Mouse (Mus musculus) brain, embryonic 14.5 days (tissue): ENCODE measurements at regions not wholly inside any gene's neighbourhood (a gene's known extent, or its start where the extent isn't known, plus 50 kb on each side); places are given as distances from the start of the nearest gene placed in this dataset.

Source experiments
- DNase-seq: peaks from one replicate; pipeline ENCODE4 v3.0.0-alpha.2; 2011; ENCODE audit warnings: low read depth
- CTCF ChIP-seq: fragments of 200-500 bp; IDR thresholded peaks from 2 replicates; pipeline ENCODE4 v1.5.1; 2012; ENCODE audit warnings: inconsistent platforms, mild to moderate bottlenecking, moderate library complexity, borderline replicate concordance; ENCODE audit not compliant: insufficient read depth, insufficient read length; ENCODE audit errors: extremely low read depth
- POLR2A ChIP-seq: fragments of 200-500 bp; IDR thresholded peaks from 2 replicates; pipeline ENCODE4 v1.6.1; 2012; ENCODE audit warnings: mild to moderate bottlenecking, inconsistent platforms, borderline replicate concordance; ENCODE audit not compliant: poor library complexity, insufficient read depth, insufficient read length, severe bottlenecking; ENCODE audit errors: extremely low read depth

DNA sequence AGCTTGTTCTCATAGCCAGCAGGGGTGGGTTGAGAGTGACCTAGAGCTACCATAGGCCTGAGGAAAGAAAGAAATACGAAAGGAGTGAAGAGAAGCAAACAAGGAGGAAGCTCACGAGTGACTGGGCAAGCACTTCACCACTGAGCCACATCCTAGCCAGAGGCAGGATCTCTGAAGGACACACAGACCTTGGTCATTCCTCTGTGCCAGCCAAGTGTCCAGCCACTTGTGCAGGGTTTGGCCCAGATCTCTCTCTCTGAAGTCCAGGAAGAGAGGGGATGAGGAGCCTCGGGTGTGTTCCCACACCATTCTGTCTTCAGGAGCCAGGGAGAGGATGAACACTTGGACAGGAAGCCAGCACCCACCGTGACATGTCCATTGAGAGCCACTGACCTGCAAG lies 271.7 kb upstream of the Prox1 start:
- no peak for TF ChIP-seq CTCF
- TF ChIP-seq POLR2A: no peak
- no peak for DNase-seq

DNA sequence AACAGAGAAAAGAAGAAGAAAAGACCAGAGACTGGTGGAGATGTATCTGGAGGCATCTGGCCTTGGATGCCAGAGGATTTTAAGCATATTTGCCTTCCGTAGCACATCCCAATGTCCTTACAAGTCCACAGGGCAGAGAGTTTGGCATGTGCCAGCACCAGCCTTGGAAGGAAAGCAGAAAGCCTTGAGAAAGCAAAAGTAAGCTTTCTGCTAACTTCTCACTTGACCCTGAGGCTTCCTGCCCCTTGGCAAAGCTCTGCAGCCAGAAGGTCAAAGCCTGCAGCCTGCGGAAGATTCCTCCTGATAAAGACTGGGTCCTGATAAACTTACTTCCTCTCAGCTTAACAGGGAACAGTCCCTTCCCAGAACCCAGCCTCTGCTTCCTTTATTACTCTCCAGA lies 268.3 kb upstream of the Prox1 start:
- no peak for DNase-seq
- no peak for TF ChIP-seq POLR2A
- no peak for TF ChIP-seq CTCF

DNA sequence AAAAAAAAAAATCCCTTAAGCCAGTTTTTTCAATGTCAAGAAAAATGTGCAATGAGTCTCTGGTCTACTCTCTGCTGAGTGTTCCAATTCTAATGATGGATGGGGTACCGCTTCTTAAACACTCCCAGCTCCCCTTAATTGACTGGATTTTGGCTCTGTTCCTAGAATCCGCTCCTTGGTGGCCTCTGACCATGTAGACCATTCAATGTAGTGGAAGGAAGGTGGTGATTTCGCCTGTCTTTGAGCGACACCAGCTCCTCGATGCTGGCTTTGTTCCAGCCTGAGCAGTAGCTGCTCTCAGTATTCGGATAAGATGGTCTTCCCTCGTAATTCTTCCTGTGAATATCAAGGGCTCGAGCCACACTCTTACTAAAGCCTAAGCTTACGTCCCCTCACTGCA lies 252.4 kb upstream of the Prox1 start:
- TF ChIP-seq CTCF (no peak), POLR2A (no peak)
- DNase-seq: peak; percentile 94

DNA sequence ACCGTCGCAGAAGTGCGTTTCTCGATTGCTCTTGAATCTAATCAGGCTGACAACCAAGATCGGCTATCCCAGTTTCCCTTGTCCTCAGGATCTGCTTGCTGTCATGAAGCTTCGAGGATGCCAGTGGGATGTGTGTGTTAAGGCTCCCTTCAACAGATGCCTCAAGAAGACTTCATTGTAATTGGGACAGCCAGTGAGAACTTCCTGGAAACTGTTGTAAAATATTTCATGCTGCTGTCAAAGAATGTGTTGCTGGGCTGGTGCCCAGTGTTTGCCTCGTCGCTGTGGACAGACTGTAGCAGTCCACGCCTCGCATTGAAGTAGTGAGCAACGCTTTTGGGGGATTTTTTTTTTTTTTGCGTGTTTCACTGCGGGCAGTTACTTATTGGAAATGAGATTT lies 249.2 kb upstream of the Prox1 start:
- DNase-seq: peak; percentile 66
- TF ChIP-seq POLR2A (no peak), CTCF (no peak)

DNA sequence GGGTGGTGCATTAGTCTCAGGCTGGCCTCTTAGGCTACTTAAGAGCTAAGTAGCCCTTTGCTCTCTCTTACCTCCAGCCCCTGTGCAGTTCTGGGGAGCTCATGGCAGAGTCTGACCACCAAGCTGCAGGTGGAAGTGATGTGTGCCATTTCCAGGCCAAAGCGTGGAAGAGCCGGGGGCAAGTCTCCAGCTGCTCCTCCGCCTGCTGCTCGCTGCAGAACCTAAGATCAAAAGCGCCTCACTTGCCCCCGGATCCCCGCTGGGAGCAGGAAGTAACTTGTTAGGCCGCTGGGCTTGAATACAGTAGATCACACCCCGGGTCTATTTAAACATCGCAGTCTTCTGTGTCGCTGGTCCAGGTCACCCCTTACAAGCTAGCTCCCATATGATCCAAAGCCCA lies 246.8 kb upstream of the Prox1 start:
- DNase-seq: peak; percentile 42
- no peak for TF ChIP-seq CTCF

DNA sequence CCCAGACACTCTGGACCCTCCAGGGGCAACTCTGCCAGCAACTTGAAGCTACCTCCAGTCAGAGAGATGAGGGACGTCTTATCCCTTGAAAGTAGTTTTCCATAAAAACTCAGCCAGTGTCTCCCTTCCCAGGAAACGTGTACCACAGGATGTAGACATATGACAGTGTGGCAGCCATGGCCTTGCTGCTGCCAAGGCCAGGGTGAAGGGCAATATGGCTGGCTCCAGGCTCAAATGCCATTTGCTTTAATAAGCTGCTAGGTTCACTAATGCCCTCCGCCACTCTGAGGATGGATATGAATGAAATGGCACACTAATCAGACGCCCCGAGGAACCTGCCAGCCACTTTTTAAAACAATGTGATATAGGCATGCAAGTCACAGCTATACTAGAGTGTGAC lies 241.2 kb upstream of the Prox1 start:
- TF ChIP-seq CTCF (no peak), POLR2A (no peak)
- no peak for DNase-seq

DNA sequence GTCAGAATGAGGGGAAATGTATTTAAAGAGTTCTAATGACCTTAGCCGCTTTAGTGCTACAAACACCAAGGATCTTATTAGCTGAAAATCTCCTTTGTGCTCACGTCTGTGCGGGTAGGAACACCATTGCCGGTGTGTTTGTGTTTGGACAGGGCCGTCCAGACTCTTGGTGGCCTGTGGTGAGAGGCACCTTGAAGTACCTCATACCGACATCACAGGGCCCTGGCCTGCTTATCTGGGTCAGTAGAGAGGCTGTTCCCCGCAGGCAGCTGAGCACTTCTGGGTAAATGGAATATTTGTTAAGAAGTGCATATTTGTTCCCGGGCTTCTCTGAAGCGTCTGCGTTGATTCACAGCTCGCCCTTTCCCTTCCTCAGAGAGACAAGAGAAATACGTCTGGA lies 232.8 kb upstream of the Prox1 start:
- DNase-seq: peak; percentile 68
- TF ChIP-seq CTCF (no peak), POLR2A (no peak)

DNA sequence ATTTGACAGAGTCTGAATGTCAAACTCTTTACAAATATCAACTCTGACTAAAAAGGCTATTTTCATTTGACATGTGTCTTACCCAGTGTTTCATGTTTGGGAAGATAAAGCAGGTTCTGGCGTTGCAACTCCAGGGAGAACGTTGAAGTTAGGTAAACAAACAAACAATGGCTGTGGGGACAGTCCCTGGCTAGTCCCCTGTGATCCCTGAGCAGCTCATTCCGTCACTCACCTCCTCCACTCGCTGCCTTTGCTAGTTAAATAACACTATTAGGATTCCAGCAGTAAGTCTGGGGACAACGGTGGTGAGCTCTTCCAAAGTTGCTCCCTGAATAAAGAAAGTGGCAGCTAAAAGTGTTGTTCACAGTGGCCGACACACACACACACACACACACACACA lies 227.8 kb upstream of the Prox1 start:
- TF ChIP-seq CTCF: no peak
- TF ChIP-seq POLR2A: no peak
- no peak for DNase-seq

DNA sequence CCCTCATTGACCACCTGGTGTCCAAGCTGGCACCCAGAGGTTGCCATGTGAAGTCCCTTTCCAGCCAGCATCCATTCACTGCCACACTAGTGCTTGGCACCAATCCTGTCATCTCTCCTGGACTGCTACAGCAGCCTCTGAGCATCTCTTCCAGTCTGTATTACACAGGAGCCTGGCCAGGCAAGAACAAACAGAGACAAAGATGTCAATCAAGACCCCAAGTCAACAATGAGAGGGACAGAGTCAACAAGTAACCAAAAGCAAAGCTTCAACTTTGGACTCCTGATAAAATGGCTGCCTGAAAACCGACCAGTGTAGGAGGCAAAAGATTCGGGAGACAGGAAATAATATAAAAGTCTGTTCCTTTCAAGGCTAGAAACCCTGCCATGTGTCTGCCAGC lies 227.3 kb upstream of the Prox1 start:
- TF ChIP-seq CTCF (no peak), POLR2A (no peak)
- no peak for DNase-seq

DNA sequence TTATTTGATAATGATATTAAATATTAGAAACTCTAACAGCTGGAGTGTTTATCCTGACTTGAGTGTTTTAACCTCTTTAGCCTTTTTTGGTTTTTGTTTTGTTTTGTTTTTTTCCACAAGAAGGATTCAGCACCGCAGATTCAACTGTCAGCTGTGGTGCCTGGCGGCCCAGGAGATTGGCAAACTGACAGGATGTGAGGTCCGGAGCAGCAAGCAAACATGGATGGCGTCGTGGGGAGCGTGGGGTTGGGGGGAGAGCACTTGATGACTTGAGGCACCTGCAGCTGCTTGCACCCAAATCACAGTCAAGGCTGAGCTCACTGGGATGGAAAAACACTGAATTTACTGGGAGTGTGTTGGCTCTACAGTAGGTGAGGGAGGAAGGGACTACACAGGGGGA lies 222.5 kb upstream of the Prox1 start:
- DNase-seq: peak; percentile 53
- TF ChIP-seq POLR2A (no peak), CTCF (no peak)

DNA sequence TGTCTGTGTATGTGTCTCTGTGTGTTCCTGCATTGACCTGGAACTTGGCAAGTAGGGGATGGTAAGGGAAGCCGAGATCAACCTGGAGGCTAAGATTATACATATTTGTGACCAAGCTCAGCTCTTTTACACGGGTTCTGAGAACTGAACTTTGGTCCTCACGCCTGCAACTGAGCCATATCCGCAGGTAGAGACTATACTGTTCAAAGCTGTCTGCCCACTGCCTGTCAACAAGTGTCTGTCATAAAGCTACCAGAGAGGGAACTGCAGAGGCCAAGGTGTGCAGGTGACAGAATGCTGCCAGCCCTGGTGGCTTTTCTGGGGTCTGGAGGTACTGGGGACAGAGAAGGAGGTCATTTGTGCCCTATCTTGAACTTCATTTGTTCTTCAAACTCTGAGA lies 218.3 kb upstream of the Prox1 start:
- TF ChIP-seq CTCF (no peak), POLR2A (no peak)
- DNase-seq: no peak

DNA sequence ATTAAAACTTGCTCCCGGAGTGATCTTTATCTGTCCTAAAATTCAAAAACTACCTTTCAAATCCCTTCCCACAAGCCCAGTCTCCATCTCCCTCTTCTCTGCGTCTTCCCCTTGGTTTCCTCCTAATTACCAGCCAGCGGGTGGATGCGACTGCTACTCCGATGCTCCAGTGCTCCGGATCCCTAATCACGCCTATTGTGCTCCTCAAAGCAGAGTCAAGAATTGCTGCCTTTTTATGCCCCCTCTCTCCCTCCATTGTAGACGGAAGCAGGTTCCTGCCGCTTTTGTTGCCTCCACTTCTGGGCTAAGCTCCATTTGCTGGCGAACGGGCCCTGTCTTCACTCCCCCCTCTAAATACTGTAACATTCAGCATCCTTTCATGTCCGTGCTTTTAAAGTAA lies 214.0 kb upstream of the Prox1 start:
- peak; percentile 81 for DNase-seq
- TF ChIP-seq CTCF (no peak), POLR2A (no peak)

DNA sequence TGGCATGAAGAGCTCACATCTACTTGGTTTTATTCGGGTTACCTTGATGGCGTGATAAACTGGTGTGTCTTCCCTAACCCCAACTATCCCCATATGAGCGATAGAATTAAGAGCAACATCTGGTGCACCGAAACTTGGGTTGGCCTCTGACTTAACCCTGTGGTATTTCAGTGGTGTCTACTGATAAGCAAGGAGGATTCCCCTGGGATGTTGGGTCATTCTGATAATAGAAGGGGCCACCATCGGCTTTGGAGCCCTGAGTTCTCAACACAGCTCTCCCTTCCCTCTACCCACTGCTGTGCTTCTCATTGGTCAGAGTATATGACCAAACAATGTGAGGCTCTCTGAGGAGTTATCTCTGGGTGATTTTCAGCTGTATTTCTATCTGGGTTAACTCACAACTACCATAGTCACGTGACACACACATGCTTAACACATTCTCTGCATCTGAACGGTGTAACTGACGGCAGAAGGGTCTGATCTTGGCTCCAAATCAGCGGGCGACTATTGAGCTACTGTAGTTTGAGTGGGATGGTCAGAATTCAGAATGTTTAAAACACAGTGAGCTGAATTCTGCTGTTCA lies 212.8 kb upstream of the Prox1 start:
- DNase-seq: no peak
- TF ChIP-seq CTCF: no peak
- TF ChIP-seq POLR2A: no peak

DNA sequence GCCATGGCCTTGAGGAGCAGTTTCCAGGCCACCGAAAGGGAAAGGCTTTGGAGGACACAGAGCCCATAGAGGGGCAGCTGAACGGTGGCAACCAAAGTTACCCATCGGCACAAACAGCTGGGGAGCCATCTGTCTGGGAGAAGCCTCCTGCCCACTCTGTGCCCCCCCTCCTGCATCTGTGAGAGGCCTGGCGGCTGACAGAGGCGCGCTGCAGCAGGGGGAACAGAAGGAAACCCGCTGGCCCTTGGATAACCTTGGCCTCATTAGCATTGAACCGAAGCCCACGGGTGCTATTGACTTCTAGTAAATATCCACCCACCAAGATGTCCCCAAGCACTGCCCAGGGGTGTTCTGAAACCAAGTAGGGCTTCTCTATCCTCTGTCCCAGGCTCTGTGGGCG lies 209.6 kb upstream of the Prox1 start:
- DNase-seq: peak; percentile 46
- TF ChIP-seq CTCF (no peak), POLR2A (no peak)
